Mouse (Mus musculus): ENCODE results near the gene Pde4dip. TPM values are rescaled to one million over a fixed set of nuclear protein-coding genes. Genes with fewer than 3 reads are reported as not detected.

Pde4dip gene
- polyA plus RNA-seq, 1 experiment from 2014 or later, result 67.6 TPM

- peaks cover 3% of the 10 kb centered on the region; the same call in 1 of the 2 replicates for H3K27me3 ChIP-seq
Measured at GRCm38 (mm10) chr3:97860820-97861451, 27.6 kb downstream of the Pde4dip start.

GRCm38 (mm10) chr3:97859400-97859799, 29.1 kb downstream of the Pde4dip start:
- Histone ChIP-seq H3K36me3 (no peaks in the 10 kb centered on the region), H3K27ac (replicated peaks) (no peak overlapping the region), H3K4me3 (no peak overlapping the region), H3K27me3 (no peaks in the 10 kb centered on the region), H3K4me1 (peaks cover 10% of the 10 kb centered on the region), H3K9me3 (no peaks in the 10 kb centered on the region), H3K9ac (replicated peaks) (no peak overlapping the region), H3K4me2 (replicated peaks) (no peak overlapping the region)
- 84% methylated on average over 1 of the region's 1 CpGs for WGBS
- ATAC-seq (replicated peaks), result no peak

More at GRCm38 (mm10) chr3:97860820-97861451, 27.6 kb downstream of the Pde4dip start:
- Histone ChIP-seq H3K4me1 (peaks cover 3% of the 10 kb centered on the region; the same call in 1 of the 2 replicates), H3K27ac (replicated peaks) (peak overlapping the region; percentile 59; the same call in 1 of the 2 replicates), H3K36me3 (no peaks in the 10 kb centered on the region), H3K9me3 (no peaks in the 10 kb centered on the region), H3K9ac (replicated peaks) (no peak overlapping the region), H3K4me2 (replicated peaks) (no peak overlapping the region), H3K4me3 (no peak overlapping the region)
- WGBS, result 77% methylated on average over 7 of the region's 7 CpGs
- ATAC-seq (replicated peaks), result no peak

- H3K4me2 ChIP-seq (replicated peaks), result no peak overlapping the region
- no peak overlapping the region for H3K9ac ChIP-seq (replicated peaks)
- WGBS, result 38% methylated on average over 9 of the region's 9 CpGs
- peak overlapping the region; percentile 80 for H3K27ac ChIP-seq (replicated peaks)
- ATAC-seq (replicated peaks), result peak; percentile 90
- H3K36me3 ChIP-seq, result no peaks in the 10 kb centered on the region
- H3K27me3 ChIP-seq, result no peaks in the 10 kb centered on the region
- no peaks in the 10 kb centered on the region for H3K9me3 ChIP-seq
- no peak overlapping the region for H3K4me3 ChIP-seq
- peaks cover 7% of the 10 kb centered on the region; the same call in 1 of the 2 replicates for H3K4me1 ChIP-seq
Measured at GRCm38 (mm10) chr3:97854575-97855384, 33.7 kb downstream of the Pde4dip start.

- Histone ChIP-seq H3K36me3 (no peaks in the 10 kb centered on the region), H3K9ac (replicated peaks) (no peak overlapping the region), H3K4me2 (replicated peaks) (no peak overlapping the region), H3K27ac (replicated peaks) (no peak overlapping the region), H3K4me1 (peaks cover 7% of the 10 kb centered on the region; the same call in 1 of the 2 replicates), H3K4me3 (no peak overlapping the region), H3K27me3 (no peaks in the 10 kb centered on the region), H3K9me3 (no peaks in the 10 kb centered on the region)
- no peak for ATAC-seq (replicated peaks)
- WGBS, result 88% methylated on average over 2 of the region's 2 CpGs
Measured at GRCm38 (mm10) chr3:97851803-97852202, 36.7 kb downstream of the Pde4dip start.

GRCm38 (mm10) chr3:97847626-97848025, 40.9 kb downstream of the Pde4dip start:
- H3K9ac ChIP-seq (replicated peaks), result no peak overlapping the region
- no peak overlapping the region for H3K27ac ChIP-seq (replicated peaks)
- H3K36me3 ChIP-seq, result no peaks in the 10 kb centered on the region
- whole genome bisulfite sequencing, result 76% methylated on average over 3 of the region's 3 CpGs
- ATAC-seq (replicated peaks), result no peak
- H3K4me2 ChIP-seq (replicated peaks), result no peak overlapping the region
- no peaks in the 10 kb centered on the region for H3K27me3 ChIP-seq
- H3K4me1 ChIP-seq, result no peaks in the 10 kb centered on the region
- no peaks in the 10 kb centered on the region for H3K9me3 ChIP-seq
- H3K4me3 ChIP-seq, result no peak overlapping the region

GRCm38 (mm10) chr3:97846448-97846847, 42.1 kb downstream of the Pde4dip start:
- Histone ChIP-seq H3K9me3 (no peaks in the 10 kb centered on the region), H3K4me3 (no peak overlapping the region), H3K27ac (replicated peaks) (no peak overlapping the region), H3K36me3 (no peaks in the 10 kb centered on the region), H3K4me1 (no peaks in the 10 kb centered on the region), H3K9ac (replicated peaks) (no peak overlapping the region), H3K4me2 (replicated peaks) (no peak overlapping the region), H3K27me3 (no peaks in the 10 kb centered on the region)
- no peak for ATAC-seq (replicated peaks)
- 63% methylated on average over 4 of the region's 4 CpGs for WGBS

GRCm38 (mm10) chr3:97844821-97845201, 43.7 kb downstream of the Pde4dip start:
- no peak overlapping the region for H3K4me3 ChIP-seq
- H3K4me1 ChIP-seq, result no peaks in the 10 kb centered on the region
- no peaks in the 10 kb centered on the region for H3K9me3 ChIP-seq
- no peak overlapping the region for H3K9ac ChIP-seq (replicated peaks)
- no peak overlapping the region for H3K4me2 ChIP-seq (replicated peaks)
- H3K27me3 ChIP-seq, result no peaks in the 10 kb centered on the region
- H3K36me3 ChIP-seq, result no peaks in the 10 kb centered on the region
- ATAC-seq (replicated peaks), result no peak
- WGBS, result 85% methylated on average over 2 of the region's 2 CpGs
- no peak overlapping the region for H3K27ac ChIP-seq (replicated peaks)

- ATAC-seq (replicated peaks), result no peak
- 87% methylated on average over 7 of the region's 7 CpGs for WGBS
- no peaks in the 10 kb centered on the region for H3K4me1 ChIP-seq
Measured at GRCm38 (mm10) chr3:97844163-97844820, 44.2 kb downstream of the Pde4dip start.

GRCm38 (mm10) chr3:97842641-97843040, 45.9 kb downstream of the Pde4dip start:
- ATAC-seq (replicated peaks), result no peak
- no peak overlapping the region for H3K9ac ChIP-seq (replicated peaks)
- no peak overlapping the region for H3K27ac ChIP-seq (replicated peaks)
- no peak overlapping the region for H3K4me2 ChIP-seq (replicated peaks)
- 63% methylated on average over 2 of the region's 2 CpGs for WGBS
- H3K4me3 ChIP-seq, result no peak overlapping the region
- no peaks in the 10 kb centered on the region for H3K4me1 ChIP-seq
- H3K36me3 ChIP-seq, result no peaks in the 10 kb centered on the region
- no peaks in the 10 kb centered on the region for H3K9me3 ChIP-seq
- H3K27me3 ChIP-seq, result no peaks in the 10 kb centered on the region

More at GRCm38 (mm10) chr3:97844163-97844820, 44.2 kb downstream of the Pde4dip start:
- Histone ChIP-seq H3K27me3 (no peaks in the 10 kb centered on the region), H3K36me3 (no peaks in the 10 kb centered on the region), H3K9me3 (no peaks in the 10 kb centered on the region), H3K9ac (replicated peaks) (no peak overlapping the region), H3K4me2 (replicated peaks) (no peak overlapping the region), H3K4me3 (no peak overlapping the region), H3K27ac (replicated peaks) (no peak overlapping the region)

- no peak overlapping the region for H3K4me2 ChIP-seq (replicated peaks)
- ATAC-seq (replicated peaks), result no peak
- no peaks in the 10 kb centered on the region for H3K27me3 ChIP-seq
- H3K9me3 ChIP-seq, result no peaks in the 10 kb centered on the region
- no peaks in the 10 kb centered on the region for H3K36me3 ChIP-seq
- H3K27ac ChIP-seq (replicated peaks), result no peak overlapping the region
- no peak overlapping the region for H3K9ac ChIP-seq (replicated peaks)
- H3K4me3 ChIP-seq, result no peak overlapping the region
- H3K4me1 ChIP-seq, result no peaks in the 10 kb centered on the region
Measured at GRCm38 (mm10) chr3:97840439-97840838, 48.1 kb downstream of the Pde4dip start.

- H3K9me3 ChIP-seq, result no peaks in the 10 kb centered on the region
- no peaks in the 10 kb centered on the region for H3K4me1 ChIP-seq
- 92% methylated on average over 5 of the region's 5 CpGs for WGBS
- H3K36me3 ChIP-seq, result no peaks in the 10 kb centered on the region
- H3K27me3 ChIP-seq, result no peaks in the 10 kb centered on the region
- H3K4me2 ChIP-seq (replicated peaks), result no peak overlapping the region
- H3K9ac ChIP-seq (replicated peaks), result no peak overlapping the region
- no peak overlapping the region for H3K27ac ChIP-seq (replicated peaks)
- ATAC-seq (replicated peaks), result no peak
- H3K4me3 ChIP-seq, result no peak overlapping the region
Measured at GRCm38 (mm10) chr3:97835888-97836287, 52.6 kb downstream of the Pde4dip start.

- H3K27ac ChIP-seq (replicated peaks), result no peak overlapping the region
- H3K4me3 ChIP-seq, result no peak overlapping the region
- WGBS, result 41% methylated on average over 1 of the region's 1 CpGs
- no peaks in the 10 kb centered on the region for H3K9me3 ChIP-seq
- ATAC-seq (replicated peaks), result no peak
- H3K36me3 ChIP-seq, result no peaks in the 10 kb centered on the region
- H3K4me2 ChIP-seq (replicated peaks), result no peak overlapping the region
- no peak overlapping the region for H3K9ac ChIP-seq (replicated peaks)
- 0 out of 2 replicates have a peak, but pooled peaks cover 4% of the 10 kb centered on the region for H3K4me1 ChIP-seq
- no peaks in the 10 kb centered on the region for H3K27me3 ChIP-seq
Measured at GRCm38 (mm10) chr3:97834625-97835024, 53.9 kb downstream of the Pde4dip start.
